Mouse (Mus musculus) heart, embryonic 14.5 days (tissue): ENCODE results near the gene Plekha8. TPM values are rescaled to one million over a fixed set of nuclear protein-coding genes. Genes with fewer than 3 reads are reported as not detected.

ENCODE experiments used
- ATAC-seq: fragments of 200-750 bp; cut with Nextera tagmentation; 2 replicates; pipeline ENCODE4 v1.8.0; 2017; ENCODE audit warnings: low read depth, moderate TSS enrichment; ENCODE audit not compliant: insufficient number of reproducible peaks, insufficient read depth, low FRiP score
- H3K27ac ChIP-seq, 2 experiments: fragments of 200-500 bp in 1 of 2; fragments of 300-500 bp in 1 of 2; sonication (generic) in 1 of 2; replicated peaks in 1 of 2; 2 replicates each; pipeline ENCODE4 v1.5.1; 2012 to 2014; ENCODE audit warnings: low read depth in 2 of 2, low read length in 2 of 2, control low read depth in 1 of 2, mild to moderate bottlenecking in 1 of 2, mixed read lengths in 1 of 2; ENCODE audit not compliant: control insufficient read depth in 1 of 2, insufficient read depth in 1 of 2
- H3K27me3 ChIP-seq: fragments of 300-500 bp; sonication (generic); 2 replicates; pipeline ENCODE4 v1.6.1; 2014; ENCODE audit warnings: mild to moderate bottlenecking, low read length, control low read depth; ENCODE audit not compliant: control insufficient read depth, insufficient read depth
- H3K36me3 ChIP-seq: fragments of 300-500 bp; sonication (generic); 2 replicates; pipeline ENCODE4 v1.6.1; 2014; ENCODE audit warnings: mild to moderate bottlenecking, control low read depth, low read length, mixed read lengths; ENCODE audit not compliant: control insufficient read depth, insufficient read depth
- H3K4me1 ChIP-seq, 2 experiments: fragments of 200-500 bp in 1 of 2; fragments of 300-500 bp in 1 of 2; sonication (generic) in 1 of 2; 2 replicates each; pipeline ENCODE4 v1.6.1; 2012 to 2014; ENCODE audit warnings: low read length in 2 of 2, control low read depth in 1 of 2, mixed read lengths in 1 of 2; ENCODE audit not compliant: control insufficient read depth in 2 of 2, insufficient read depth in 2 of 2
- H3K4me2 ChIP-seq: fragments of 300-500 bp; sonication (generic); 2 replicates; pipeline ENCODE4 v1.6.1; 2014; ENCODE audit warnings: mild to moderate bottlenecking, low read length
- H3K4me3 ChIP-seq, 2 experiments: fragments of 200-500 bp in 1 of 2; fragments of 300-500 bp in 1 of 2; sonication (generic) in 1 of 2; 2 replicates each; pipeline ENCODE4 v1.5.1; 2012 to 2014; ENCODE audit warnings: low read length in 2 of 2, mild to moderate bottlenecking in 2 of 2, control low read depth in 1 of 2, low read depth in 1 of 2, moderate library complexity in 1 of 2; ENCODE audit not compliant: control insufficient read depth in 1 of 2, insufficient read depth in 1 of 2
- H3K9ac ChIP-seq: fragments of 300-500 bp; sonication (generic); 2 replicates; pipeline ENCODE4 v1.6.1; 2014; ENCODE audit warnings: mild to moderate bottlenecking, low read length
- H3K9me3 ChIP-seq: fragments of 300-500 bp; sonication (generic); 2 replicates; pipeline ENCODE4 v1.6.1; 2016; ENCODE audit warnings: low read length, control low read depth; ENCODE audit not compliant: control insufficient read depth
- WGBS: fragments of 180-500 bp; shearing (Covaris S2); extraction: QIAGEN DNeasy Blood & Tissue Kit; methylation state at CpG from one replicate; pipeline ENCODE4 v1.1.7; 2014; 5-methylcytosine and 5-hydroxymethylcytosine counted together
- polyA plus RNA-seq: library from polyadenylated mRNA; unstranded; fragments of >200 nt; fragmentation: Nextera tagmentation; extraction: Ambion mirVana; gene quantifications from 2 replicates; pipeline ENCODE4 v1.2.1, GENCODE M21; 2014

Plekha8 gene
- polyA plus RNA-seq, 1 experiment from 2014 or later: 8.9 TPM

- Histone ChIP-seq H3K9ac (no peak overlapping the region), H3K36me3 (peaks cover 45% of the 10 kb centered on the region), H3K4me3 (no peak overlapping the region), H3K4me1 (no peaks in the 10 kb centered on the region; a peak in 1 of 4 replicates), H3K27ac (no peak overlapping the region), H3K9me3 (no peaks in the 10 kb centered on the region), H3K4me2 (no peak overlapping the region), H3K27me3 (no peaks in the 10 kb centered on the region)
- no peak for ATAC-seq
- 76% methylated on average over 7 of the region's 7 CpGs for WGBS
Measured at GRCm38 (mm10) chr6:54619530-54619929, 24.6 kb downstream of the Plekha8 start.

GRCm38 (mm10) chr6:54620357-54620756 lies 25.4 kb downstream of the Plekha8 start:
- Histone ChIP-seq H3K9me3 (no peaks in the 10 kb centered on the region), H3K4me1 (no peaks in the 10 kb centered on the region; a peak in 1 of 4 replicates), H3K9ac (no peak overlapping the region), H3K4me2 (no peak overlapping the region), H3K27ac (no peak overlapping the region), H3K4me3 (no peak overlapping the region), H3K36me3 (peaks cover 46% of the 10 kb centered on the region), H3K27me3 (no peaks in the 10 kb centered on the region)
- WGBS: 72% methylated on average over 4 of the region's 4 CpGs
- ATAC-seq: no peak

GRCm38 (mm10) chr6:54628381-54628780 lies 33.5 kb downstream of the Plekha8 start:
- Histone ChIP-seq H3K9me3 (no peaks in the 10 kb centered on the region), H3K4me2 (no peak overlapping the region), H3K36me3 (peaks cover 58% of the 10 kb centered on the region), H3K4me1 (no peaks in the 10 kb centered on the region), H3K4me3 (no peak overlapping the region), H3K27ac (no peak overlapping the region), H3K9ac (no peak overlapping the region), H3K27me3 (no peaks in the 10 kb centered on the region)
- WGBS: 86% methylated on average over 3 of the region's 3 CpGs
- no peak for ATAC-seq

- ATAC-seq: no peak
- Histone ChIP-seq H3K36me3 (peaks cover 59% of the 10 kb centered on the region), H3K27me3 (no peaks in the 10 kb centered on the region), H3K4me1 (no peaks in the 10 kb centered on the region), H3K4me3 (no peak overlapping the region), H3K9ac (no peak overlapping the region), H3K9me3 (no peaks in the 10 kb centered on the region), H3K4me2 (no peak overlapping the region), H3K27ac (no peak overlapping the region)
- WGBS: 32% methylated on average over 7 of the region's 7 CpGs
Measured at GRCm38 (mm10) chr6:54629734-54630133, 34.8 kb downstream of the Plekha8 start.

- Histone ChIP-seq H3K27me3 (no peaks in the 10 kb centered on the region), H3K36me3 (peaks cover 49% of the 10 kb centered on the region), H3K9me3 (no peaks in the 10 kb centered on the region), H3K9ac (no peak overlapping the region), H3K4me1 (no peaks in the 10 kb centered on the region), H3K4me2 (no peak overlapping the region), H3K27ac (no peak overlapping the region), H3K4me3 (no peak overlapping the region)
- no peak for ATAC-seq
- WGBS: 48% methylated on average over 3 of the region's 3 CpGs
Measured at GRCm38 (mm10) chr6:54631462-54631861, 36.6 kb downstream of the Plekha8 start.

GRCm38 (mm10) chr6:54639877-54640276 lies 45.0 kb downstream of the Plekha8 start:
- no peaks in the 10 kb centered on the region for H3K9me3 ChIP-seq
- peaks cover 23% of the 10 kb centered on the region for H3K36me3 ChIP-seq
- H3K4me3 ChIP-seq: no peak overlapping the region
- no peaks in the 10 kb centered on the region for H3K27me3 ChIP-seq
- H3K4me1 ChIP-seq: peaks cover 0 to 4% of the 10 kb centered on the region in 2 experiments; a peak in 1 of 4 replicates
- H3K27ac ChIP-seq: no peak overlapping the region
- H3K9ac ChIP-seq: no peak overlapping the region
- no peak overlapping the region for H3K4me2 ChIP-seq
- 86% methylated on average over 3 of the region's 3 CpGs for WGBS
- ATAC-seq: no peak

GRCm38 (mm10) chr6:54641953-54642352 lies 47.0 kb downstream of the Plekha8 start:
- Histone ChIP-seq H3K27ac (no peak overlapping the region), H3K9ac (no peak overlapping the region), H3K4me3 (no peak overlapping the region), H3K36me3 (peaks cover 23% of the 10 kb centered on the region), H3K9me3 (no peaks in the 10 kb centered on the region), H3K4me2 (no peak overlapping the region), H3K27me3 (no peaks in the 10 kb centered on the region), H3K4me1 (peaks cover 0 to 4% of the 10 kb centered on the region in 2 experiments; a peak in 1 of 4 replicates)
- no peak for ATAC-seq
- WGBS: 85% methylated on average over 2 of the region's 2 CpGs

GRCm38 (mm10) chr6:54643181-54643580 lies 48.3 kb downstream of the Plekha8 start:
- ATAC-seq: no peak
- WGBS: 38% methylated on average over 4 of the region's 4 CpGs
- H3K36me3 ChIP-seq: peaks cover 20% of the 10 kb centered on the region
- no peaks in the 10 kb centered on the region for H3K9me3 ChIP-seq
- H3K4me2 ChIP-seq: no peak overlapping the region
- H3K4me3 ChIP-seq: no peak overlapping the region
- no peak overlapping the region for H3K9ac ChIP-seq
- H3K27ac ChIP-seq: no peak overlapping the region
- no peaks in the 10 kb centered on the region for H3K27me3 ChIP-seq
- H3K4me1 ChIP-seq: peaks cover 0 to 4% of the 10 kb centered on the region in 2 experiments; a peak in 1 of 4 replicates
